Mouse (Mus musculus) kidney, adult 18-20 months (tissue): ENCODE measurements at regions not wholly inside any gene's neighbourhood (a gene's known extent, or its start where the extent isn't known, plus 50 kb on each side); places are given as distances from the start of the nearest gene placed in this dataset.

Experiments
- DNase-seq: peaks from one replicate; pipeline ENCODE4 v3.0.0; 2021

GRCm38 (mm10) chr12:80017376-80017929 lies 95.4 kb downstream of the Zfp36l1 start:
- DNase-seq = no peak

GRCm38 (mm10) chr12:80015938-80016337 lies 96.9 kb downstream of the Zfp36l1 start:
- DNase-seq = no peak

GRCm38 (mm10) chr12:80014598-80014983 lies 98.2 kb downstream of the Zfp36l1 start:
- DNase-seq = no peak

- DNase-seq = peak; percentile 60
Observed at GRCm38 (mm10) chr12:80013904-80014597, 98.8 kb downstream of the Zfp36l1 start.

- no peak for DNase-seq
Observed at GRCm38 (mm10) chr12:80013577-80013903, 99.3 kb downstream of the Zfp36l1 start.

- DNase-seq = no peak
Observed at GRCm38 (mm10) chr12:80011916-80012315, 100.9 kb downstream of the Zfp36l1 start.

GRCm38 (mm10) chr12:80010947-80011346 lies 101.9 kb downstream of the Zfp36l1 start:
- no peak for DNase-seq

GRCm38 (mm10) chr12:80010220-80010619 lies 102.6 kb downstream of the Zfp36l1 start:
- no peak for DNase-seq

- no peak for DNase-seq
Observed at GRCm38 (mm10) chr12:80007849-80008248, 105.0 kb downstream of the Zfp36l1 start.

GRCm38 (mm10) chr12:80005227-80005919 lies 107.4 kb downstream of the Zfp36l1 start:
- no peak for DNase-seq

GRCm38 (mm10) chr12:80004575-80004974 lies 108.2 kb downstream of the Zfp36l1 start:
- no peak for DNase-seq

- no peak for DNase-seq
Observed at GRCm38 (mm10) chr12:80003486-80003885, 109.3 kb downstream of the Zfp36l1 start.

GRCm38 (mm10) chr12:80002474-80003125 lies 110.2 kb downstream of the Zfp36l1 start:
- DNase-seq = no peak

GRCm38 (mm10) chr12:80001794-80002193 lies 111.0 kb downstream of the Zfp36l1 start:
- DNase-seq = peak; percentile 70

GRCm38 (mm10) chr12:79999868-80000370 lies 112.9 kb downstream of the Zfp36l1 start:
- no peak for DNase-seq

GRCm38 (mm10) chr12:79998788-79999187 lies 114.0 kb downstream of the Zfp36l1 start:
- no peak for DNase-seq

GRCm38 (mm10) chr12:79998339-79998738 lies 114.5 kb downstream of the Zfp36l1 start:
- DNase-seq = no peak

- DNase-seq = no peak
Observed at GRCm38 (mm10) chr12:79997201-79997600, 115.6 kb downstream of the Zfp36l1 start.

GRCm38 (mm10) chr12:79995521-79996094 lies 117.2 kb downstream of the Zfp36l1 start:
- DNase-seq = no peak

- no peak for DNase-seq
Observed at GRCm38 (mm10) chr12:79993821-79994571, 118.8 kb downstream of the Zfp36l1 start.

- no peak for DNase-seq
Observed at GRCm38 (mm10) chr12:79991279-79991678, 121.5 kb downstream of the Zfp36l1 start.

GRCm38 (mm10) chr12:79990751-79991150 lies 122.1 kb downstream of the Zfp36l1 start:
- DNase-seq = no peak
